12 mouse cellular contexts compared by ENCODE assay signal in genomic region chr19:47017831-47018230, GRCm38 (mm10). TPM values are rescaled to one million over a fixed set of nuclear protein-coding genes. Genes with fewer than 3 reads are reported as not detected.
DNase-seq lines count a peak whose midpoint lies in the region; ATAC-seq lines count a peak whose summit lies in the region.
"Had no signal": no experiment of that assay in that cellular context is flagged by ENCODE, and none has a peak within 500 bp of the region (broad histone marks: within the 10 kb centered on the region; RNA-seq: fewer than 3 reads in every experiment).

No protein-coding gene starts in this region.

- intact Hi-C loops in heart, postnatal 10 days (cut with DNase I), result no loop called here
- intact Hi-C loops in gastrocnemius, postnatal 36 days (cut with DNase I), result no loop called here

- WGBS in neural tube, embryonic 11.5 days, result under 1% methylated on average over 3 of the region's 3 CpGs
- WGBS in forebrain, embryonic 16.5 days, result 0% methylated on average over 3 of the region's 3 CpGs
- WGBS in midbrain, embryonic 13.5 days, result 7% methylated on average over 3 of the region's 3 CpGs

- peak overlapping the region; percentile 45 for H3K4me2 ChIP-seq in neural tube, embryonic 11.5 days (ENCODE audit: low read depth)
- peak overlapping the region; percentile 60 for H3K4me2 ChIP-seq in forebrain, embryonic 16.5 days (ENCODE audit: low read length)
- peak overlapping the region; percentile 78 for H3K4me2 ChIP-seq in midbrain, embryonic 13.5 days (replicated peaks)

- DNase-seq in neural tube, embryonic 11.5 days (ENCODE audit: low spot score), result peak; percentile 46
- no peak for DNase-seq in neural tube, embryonic 10.5 days (ENCODE audit: extremely low spot score, low spot score)
- no peak for DNase-seq in lung, postnatal 36 days
- DNase-seq in heart, postnatal 10 days, result no peak
- DNase-seq in heart, adult 18-20 months, result no peak
- no peak for DNase-seq in gastrocnemius, postnatal 36 days
- DNase-seq: B cell, adult 2 months; left cerebral cortex, postnatal 4 days; thymus, adult 18-20 months had no signal

- H3K4me3 ChIP-seq in neural tube, embryonic 11.5 days (ENCODE audit: low read depth, low read length), result peak overlapping the region; percentile 33
- H3K4me3 ChIP-seq in forebrain, embryonic 16.5 days (replicated peaks; ENCODE audit: low read length), result peak overlapping the region; percentile 46
- peak overlapping the region; percentile 86 for H3K4me3 ChIP-seq in midbrain, embryonic 13.5 days (replicated peaks)

- peaks cover 7% of the 10 kb centered on the region; the same call in 1 of the 2 replicates for H3K4me1 ChIP-seq in neural tube, embryonic 11.5 days (ENCODE audit: control insufficient read depth, insufficient read depth, low read length)
- peaks cover 22% of the 10 kb centered on the region for H3K4me1 ChIP-seq in forebrain, embryonic 16.5 days (replicated peaks; ENCODE audit: control insufficient read depth, insufficient read depth, low read length)
- peaks cover 24% of the 10 kb centered on the region for H3K4me1 ChIP-seq in midbrain, embryonic 13.5 days (replicated peaks)

- ATAC-seq in neural tube, embryonic 11.5 days (ENCODE audit: insufficient read depth, low FRiP score, low TSS enrichment), result 0 out of 2 replicates have a peak, but pooled peaks have one; percentile 32
- no peak for ATAC-seq in forebrain, embryonic 16.5 days
- no peak for ATAC-seq in midbrain, embryonic 13.5 days

- H3K27me3 ChIP-seq in neural tube, embryonic 11.5 days (ENCODE audit: control insufficient read depth, insufficient read depth, low read length), result peaks cover 35% of the 10 kb centered on the region
- peaks cover 9% of the 10 kb centered on the region for H3K27me3 ChIP-seq in forebrain, embryonic 16.5 days (replicated peaks; ENCODE audit: control insufficient read depth, insufficient read depth, low read length)
- H3K27me3 ChIP-seq in midbrain, embryonic 13.5 days, result peaks cover 31% of the 10 kb centered on the region

- peak overlapping the region; percentile 81 for H3K27ac ChIP-seq in neural tube, embryonic 11.5 days (ENCODE audit: low read depth, low read length)
- peak overlapping the region; percentile 13 for H3K27ac ChIP-seq in forebrain, embryonic 16.5 days (ENCODE audit: low read length)
- peak overlapping the region; percentile 92 for H3K27ac ChIP-seq in midbrain, embryonic 13.5 days

- no peaks in the 10 kb centered on the region for H3K9me3 ChIP-seq in neural tube, embryonic 11.5 days (ENCODE audit: control insufficient read depth, low read length)
- no peaks in the 10 kb centered on the region for H3K9me3 ChIP-seq in forebrain, embryonic 16.5 days (ENCODE audit: control insufficient read depth, low read length)
- H3K9me3 ChIP-seq in midbrain, embryonic 13.5 days, result no peaks in the 10 kb centered on the region

- H3K36me3 ChIP-seq in neural tube, embryonic 11.5 days (ENCODE audit: control insufficient read depth, insufficient read depth, low read length), result no peaks in the 10 kb centered on the region
- H3K36me3 ChIP-seq in forebrain, embryonic 16.5 days (ENCODE audit: control insufficient read depth, insufficient read depth), result peaks cover 20% of the 10 kb centered on the region
- peaks cover 26% of the 10 kb centered on the region for H3K36me3 ChIP-seq in midbrain, embryonic 13.5 days

- H3K9ac ChIP-seq in neural tube, embryonic 11.5 days (ENCODE audit: low read length), result peak overlapping the region; percentile 58
- H3K9ac ChIP-seq in forebrain, embryonic 16.5 days (replicated peaks; ENCODE audit: low read depth, low read length), result peak overlapping the region; percentile 59
- H3K9ac ChIP-seq in midbrain, embryonic 13.5 days (replicated peaks), result peak overlapping the region; percentile 83

RNA-seq across cellular contexts. Expression of gene Nt5c2, which starts 2.9 kb away (rescaled TPM):
- 68.3 and 71.7 TPM in 2 replicates for polyA plus RNA-seq in neural tube, embryonic 11.5 days (2014; fragmentation: Nextera tagmentation; extraction: Ambion mirVana)
- 76.8 and 81.4 TPM in 2 replicates for polyA plus RNA-seq in forebrain, embryonic 16.5 days (2015; fragmentation: Nextera tagmentation; extraction: Ambion mirVana)
- polyA plus RNA-seq in midbrain, embryonic 13.5 days (2015; fragmentation: Nextera tagmentation; extraction: Ambion mirVana), result 96.0 and 97.2 TPM in 2 replicates
- 100 to 1,000 TPM; 107 to 127 TPM for total RNA-seq in heart, postnatal 10 days (2021)
- total RNA-seq in heart, adult 18-20 months (2021), result 10 to 100 TPM; 63.6 to 64.0 TPM
- total RNA-seq in gastrocnemius, postnatal 36 days (2021), result 10 to 100 TPM in 1 of 2 experiments, 1 to 10 TPM in 1; 6.3 to 10.2 TPM

RNA-seq across cellular contexts. Expression of gene Ina, which starts 3.3 kb away (rescaled TPM):
- polyA plus RNA-seq in neural tube, embryonic 11.5 days (2014; fragmentation: Nextera tagmentation; extraction: Ambion mirVana), result 276 and 332 TPM in 2 replicates
- polyA plus RNA-seq in forebrain, embryonic 16.5 days (2015; fragmentation: Nextera tagmentation; extraction: Ambion mirVana), result 272 and 295 TPM in 2 replicates
- 481 and 511 TPM in 2 replicates for polyA plus RNA-seq in midbrain, embryonic 13.5 days (2015; fragmentation: Nextera tagmentation; extraction: Ambion mirVana)
- not detected for total RNA-seq in heart, postnatal 10 days (2021)
- total RNA-seq in heart, adult 18-20 months (2021), result not detected
- total RNA-seq in gastrocnemius, postnatal 36 days (2021), result not detected
- total RNA-seq: megakaryocyte, adult 5-6 weeks had no signal

RNA-seq across cellular contexts. Expression of gene Pcgf6, which starts 32.9 kb away (rescaled TPM):
- 31.0 and 33.5 TPM in 2 replicates for polyA plus RNA-seq in neural tube, embryonic 11.5 days (2014; fragmentation: Nextera tagmentation; extraction: Ambion mirVana)
- 28.9 and 32.3 TPM in 2 replicates for polyA plus RNA-seq in forebrain, embryonic 16.5 days (2015; fragmentation: Nextera tagmentation; extraction: Ambion mirVana)
- 28.9 and 31.2 TPM in 2 replicates for polyA plus RNA-seq in midbrain, embryonic 13.5 days (2015; fragmentation: Nextera tagmentation; extraction: Ambion mirVana)
- total RNA-seq in heart, postnatal 10 days (2021), result 1 to 10 TPM; 3.3 to 3.6 TPM
- 1 to 10 TPM; 2.7 to 3.7 TPM for total RNA-seq in heart, adult 18-20 months (2021)
- 1 to 10 TPM; 3.4 to 4.1 TPM for total RNA-seq in gastrocnemius, postnatal 36 days (2021)

RNA-seq across cellular contexts. Expression of gene Taf5, which starts 49.7 kb away (rescaled TPM):
- 10.3 and 12.8 TPM in 2 replicates for polyA plus RNA-seq in neural tube, embryonic 11.5 days (2014; fragmentation: Nextera tagmentation; extraction: Ambion mirVana)
- 5.8 and 6.0 TPM in 2 replicates for polyA plus RNA-seq in forebrain, embryonic 16.5 days (2015; fragmentation: Nextera tagmentation; extraction: Ambion mirVana)
- polyA plus RNA-seq in midbrain, embryonic 13.5 days (2015; fragmentation: Nextera tagmentation; extraction: Ambion mirVana), result 6.9 and 8.0 TPM in 2 replicates
- total RNA-seq in heart, postnatal 10 days (2021), result 1 to 10 TPM; 3.1 to 4.3 TPM
- total RNA-seq in heart, adult 18-20 months (2021), result 1 to 10 TPM; 2.4 to 2.6 TPM
- total RNA-seq in gastrocnemius, postnatal 36 days (2021), result 1 to 10 TPM; 2.1 to 2.8 TPM

Comparison
In these comparisons a context has a peak if more than half of its experiments do, and no peak if none do; other contexts are left out.
1. H3K27ac ChIP-seq: peak in every context shown above with its lines; median percentile 92 in midbrain, embryonic 13.5 days; 81 in neural tube, embryonic 11.5 days; 13 in forebrain, embryonic 16.5 days.
2. H3K4me3 ChIP-seq: peak in every context shown above with its lines; median percentile 86 in midbrain, embryonic 13.5 days; 46 in forebrain, embryonic 16.5 days; 33 in neural tube, embryonic 11.5 days.
3. RNA of gene Nt5c2, which starts 2.9 kb away (total RNA-seq): 107 to 127 TPM in heart, postnatal 10 days and 63.6 to 64.0 TPM in heart, adult 18-20 months; 6.3 to 10.2 TPM in gastrocnemius, postnatal 36 days; every median in the first group is over 4 times any median in the second.
4. Peak in every context shown above with its lines, with median percentiles within 50 percentile points of each other: H3K4me2 ChIP-seq and H3K9ac ChIP-seq.